Mouse (Mus musculus): Measurements from ENCODE around the gene Fyn.

GRCm38 (mm10) chr10:39407553-39407952 lies 38.9 kb downstream of the Fyn start:
- TF ChIP-seq POLR2A (IDR thresholded peaks at IDR 0.05; ENCODE audit: extremely low read depth, insufficient read depth, low read length) (no peak), CTCF (IDR thresholded peaks at IDR 0.05; ENCODE audit: extremely low read depth, insufficient read depth, low read length) (no peak)

All from cortical plate, adult 2 months (tissue).